Mouse (Mus musculus) embryonic facial prominence, embryonic 10.5 days (tissue): ENCODE results near the gene Pex26. TPM values are rescaled to one million over a fixed set of nuclear protein-coding genes. Genes with fewer than 3 reads are reported as not detected.

Source experiments
- DNase-seq: peaks from one replicate; pipeline ENCODE4 v3.0.0-alpha.2; 2017; ENCODE audit warnings: low spot score
- H3K27ac ChIP-seq: fragments of 300-500 bp; sonication (generic); replicated peaks from 2 replicates; pipeline ENCODE4 v1.5.1; 2016; ENCODE audit warnings: mild to moderate bottlenecking
- H3K27me3 ChIP-seq: fragments of 300-500 bp; sonication (generic); replicated peaks from 2 replicates; pipeline ENCODE4 v1.6.1; 2016; ENCODE audit warnings: low read depth, mild to moderate bottlenecking; ENCODE audit not compliant: poor library complexity, severe bottlenecking
- H3K36me3 ChIP-seq: fragments of 300-500 bp; sonication (generic); replicated peaks from 2 replicates; pipeline ENCODE4 v1.6.1; 2016; ENCODE audit warnings: mild to moderate bottlenecking, moderate library complexity
- H3K4me1 ChIP-seq: fragments of 300-500 bp; sonication (generic); 2 replicates; pipeline ENCODE4 v1.6.1; 2016
- H3K4me3 ChIP-seq: fragments of 300-500 bp; sonication (generic); 2 replicates; pipeline ENCODE4 v1.5.1; 2016; ENCODE audit warnings: mild to moderate bottlenecking, moderate library complexity
- H3K9me3 ChIP-seq: fragments of 300-500 bp; sonication (generic); 2 replicates; pipeline ENCODE4 v1.6.1; 2016; ENCODE audit warnings: mild to moderate bottlenecking
- WGBS: fragments of 180-500 bp; shearing (Covaris S2); methylation state at CpG from one replicate; pipeline ENCODE4 v1.1.7; 2016; 5-methylcytosine and 5-hydroxymethylcytosine counted together
- polyA plus RNA-seq: library from polyadenylated mRNA; unstranded; fragments of >200 nt; fragmentation: Nextera tagmentation; extraction: Ambion mirVana; gene quantifications from 2 replicates; pipeline ENCODE4 v1.2.1, GENCODE M21; 2016

The Pex26 gene
- polyA plus RNA-seq, 1 experiment from 2014 or later, result 11.5 TPM

- no peak for DNase-seq
- H3K27ac ChIP-seq, result no peak overlapping the region
- no peak overlapping the region for H3K4me3 ChIP-seq
- no peaks in the 10 kb centered on the region for H3K36me3 ChIP-seq
- H3K4me1 ChIP-seq, result no peaks in the 10 kb centered on the region
- H3K9me3 ChIP-seq, result no peaks in the 10 kb centered on the region
- no peaks in the 10 kb centered on the region for H3K27me3 ChIP-seq
- WGBS, result 76% methylated on average over 1 of the region's 1 CpGs
Measured at GRCm38 (mm10) chr6:121232652-121233051, 49.2 kb downstream of the Pex26 start.

GRCm38 (mm10) chr6:121236386-121236785, 52.9 kb downstream of the Pex26 start:
- WGBS, result 92% methylated on average over 2 of the region's 2 CpGs

GRCm38 (mm10) chr6:121238209-121238608, 54.7 kb downstream of the Pex26 start:
- Histone ChIP-seq H3K36me3 (no peaks in the 10 kb centered on the region), H3K4me1 (0 out of 2 replicates have a peak, but pooled peaks cover under 1% of the 10 kb centered on the region), H3K4me3 (no peak overlapping the region), H3K27ac (no peak overlapping the region), H3K27me3 (peaks cover 6% of the 10 kb centered on the region), H3K9me3 (no peaks in the 10 kb centered on the region)
- DNase-seq, result no peak
- 91% methylated on average over 4 of the region's 4 CpGs for whole genome bisulfite sequencing

More at GRCm38 (mm10) chr6:121236386-121236785, 52.9 kb downstream of the Pex26 start:
- no peaks in the 10 kb centered on the region for H3K4me1 ChIP-seq
- H3K36me3 ChIP-seq, result no peaks in the 10 kb centered on the region
- DNase-seq, result no peak
- H3K9me3 ChIP-seq, result no peaks in the 10 kb centered on the region
- no peaks in the 10 kb centered on the region for H3K27me3 ChIP-seq
- H3K4me3 ChIP-seq, result no peak overlapping the region
- no peak overlapping the region for H3K27ac ChIP-seq

DNA sequence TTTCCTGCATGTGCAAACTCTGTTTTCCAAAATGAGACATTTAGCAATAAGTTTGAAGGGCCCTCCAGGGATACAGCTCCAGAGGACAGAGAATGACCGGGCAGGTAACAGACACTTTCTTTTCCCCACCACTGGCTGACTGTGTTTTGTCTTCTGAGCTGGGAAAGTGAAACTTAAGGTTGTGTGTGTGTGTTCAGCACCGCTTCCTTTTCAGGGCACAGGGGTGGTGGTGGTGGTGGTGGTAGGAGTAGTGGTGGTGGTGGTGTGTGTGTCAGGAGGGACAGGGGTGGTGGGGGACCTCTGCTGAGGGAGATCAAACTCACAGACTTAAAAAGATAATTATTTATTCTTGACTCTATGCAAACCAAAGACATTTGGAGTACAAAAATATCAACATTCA, 58.3 kb downstream of the Pex26 start:
- WGBS, result 76% methylated on average over 2 of the region's 2 CpGs
- no peaks in the 10 kb centered on the region for H3K9me3 ChIP-seq
- H3K4me1 ChIP-seq, result peaks cover 13% of the 10 kb centered on the region
- no peak overlapping the region for H3K27ac ChIP-seq
- H3K4me3 ChIP-seq, result no peak overlapping the region
- H3K27me3 ChIP-seq, result peaks cover 31% of the 10 kb centered on the region
- no peaks in the 10 kb centered on the region for H3K36me3 ChIP-seq
- DNase-seq, result no peak

GRCm38 (mm10) chr6:121243161-121243560, 59.7 kb downstream of the Pex26 start:
- no peaks in the 10 kb centered on the region for H3K36me3 ChIP-seq
- WGBS, result 52% methylated on average over 10 of the region's 10 CpGs
- no peak overlapping the region for H3K4me3 ChIP-seq
- no peak overlapping the region for H3K27ac ChIP-seq
- DNase-seq, result no peak
- H3K27me3 ChIP-seq, result peaks cover 44% of the 10 kb centered on the region
- no peaks in the 10 kb centered on the region for H3K9me3 ChIP-seq
- H3K4me1 ChIP-seq, result peaks cover 13% of the 10 kb centered on the region

GRCm38 (mm10) chr6:121245127-121246036, 61.9 kb downstream of the Pex26 start, which contains the start of gene Usp18:
Usp18 (plus strand) TSS chr6:121245906.
- WGBS, result 12% methylated on average over 35 of the region's 35 CpGs
- peaks cover 44% of the 10 kb centered on the region for H3K27me3 ChIP-seq
- no peaks in the 10 kb centered on the region for H3K9me3 ChIP-seq
- no peak within 1 kb of the TSS; the same call in 1 of the 2 replicates for H3K27ac ChIP-seq
- peak; percentile 86 for DNase-seq
- no peaks in the 10 kb centered on the region for H3K36me3 ChIP-seq
- peaks cover 13% of the 10 kb centered on the region for H3K4me1 ChIP-seq
- H3K4me3 ChIP-seq, result peak within 1 kb of the TSS; percentile 65

DNA sequence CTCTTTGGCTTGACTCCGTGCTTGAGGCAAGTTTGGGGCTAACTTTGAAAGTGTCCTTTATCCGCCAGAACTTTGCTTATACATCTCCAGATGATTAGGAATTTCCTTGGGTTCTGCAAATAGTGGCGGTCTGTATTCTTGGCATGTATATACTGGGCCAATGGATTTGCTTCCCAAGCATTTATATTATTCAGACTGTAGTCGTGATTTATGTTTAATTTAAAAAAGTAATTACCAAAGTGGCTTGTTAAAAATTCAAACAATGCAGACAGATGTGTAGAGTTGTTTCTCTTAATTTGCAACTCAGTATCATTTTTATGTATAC, 62.5 kb downstream of the Pex26 start:
- Histone ChIP-seq H3K27ac (no peak overlapping the region; the same call in 1 of the 2 replicates), H3K9me3 (no peaks in the 10 kb centered on the region), H3K36me3 (no peaks in the 10 kb centered on the region), H3K4me3 (peak overlapping the region; percentile 65), H3K4me1 (peaks cover 13% of the 10 kb centered on the region), H3K27me3 (peaks cover 44% of the 10 kb centered on the region)
- DNase-seq, result no peak
- WGBS, result 15% methylated on average over 4 of the region's 4 CpGs

Other genes with a start within 250 kb of the Pex26 start
- 9.9 and 10.4 TPM in 2 replicates for gene Mical3, start 52.7 kb upstream of the Pex26 start, polyA plus RNA-seq
- gene Tuba8, start 27.0 kb downstream of the Pex26 start, polyA plus RNA-seq, result 0.41 and 0.60 TPM in 2 replicates
- gene Usp18, start 62.2 kb downstream of the Pex26 start, polyA plus RNA-seq, result 0.39 and 0.50 TPM in 2 replicates
- 1.3 and 1.8 TPM in 2 replicates for gene Slc6a13, start 116.6 kb downstream of the Pex26 start, polyA plus RNA-seq
- 0.29 TPM in 1 of 2 replicates, not detected in the other for gene Slc6a12, start 159.4 kb downstream of the Pex26 start, polyA plus RNA-seq